Mouse (Mus musculus): ENCODE data around the gene Abcc9. TPM values are rescaled to one million over a fixed set of nuclear protein-coding genes. Genes with fewer than 3 reads are reported as not detected.
"Not testable (repeated sequence)": the region's sequence is repeated elsewhere in the genome, so short reads cannot be mapped to it uniquely, and the experiment has no call there.

The Abcc9 gene
- total and polyA plus RNA-seq, 2 experiments from 2014 or later: 2.3 to 9.7 TPM

DNA sequence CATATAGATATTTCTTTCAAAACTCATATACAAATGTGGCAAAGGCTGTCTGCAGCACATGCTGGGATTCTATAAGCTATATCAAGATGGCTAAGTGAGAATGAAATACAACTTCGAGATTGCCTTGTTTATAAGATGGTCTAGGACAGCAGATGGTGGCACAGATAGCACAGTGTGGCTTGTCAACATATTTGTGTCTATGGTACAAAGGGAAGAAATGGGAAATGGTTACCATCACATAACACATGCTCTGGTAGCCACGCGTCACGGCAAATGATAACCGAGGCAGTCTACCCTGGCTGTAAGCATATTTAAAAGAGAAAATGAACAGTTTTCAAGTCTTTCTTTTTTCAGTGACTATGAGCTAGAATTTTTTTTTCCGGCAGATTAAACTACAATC lies 32.8 kb downstream of the Abcc9 start:
- no peak for DNase-seq (ENCODE audit: low spot score)
- no peak overlapping the region for H3K9ac ChIP-seq (replicated peaks; ENCODE audit: low read length, poor library complexity, severe bottlenecking)
- no peaks in the 10 kb centered on the region for H3K27me3 ChIP-seq (ENCODE audit: insufficient read depth, low read length)
- no peak for TF ChIP-seq CTCF (IDR thresholded peaks at IDR 0.05)
- no peak overlapping the region for H3K4me3 ChIP-seq (ENCODE audit: low read depth, low read length)
- no peak overlapping the region for H3K4me2 ChIP-seq (ENCODE audit: low read depth, low read length, poor library complexity, severe bottlenecking)
- no peaks in the 10 kb centered on the region for H3K36me3 ChIP-seq (ENCODE audit: insufficient read depth, low read length)
- WGBS: 96% methylated on average over 6 of the region's 6 CpGs
- ATAC-seq (ENCODE audit: low FRiP score): no peak
- no peaks in the 10 kb centered on the region for H3K9me3 ChIP-seq (ENCODE audit: low read length)
- no peak overlapping the region for H3K27ac ChIP-seq (ENCODE audit: low read depth, low read length)
- no peaks in the 10 kb centered on the region for H3K4me1 ChIP-seq (ENCODE audit: insufficient read depth, low read length)

GRCm38 (mm10) chr6:142668831-142669230 lies 33.3 kb downstream of the Abcc9 start:
- no peaks in the 10 kb centered on the region for H3K9me3 ChIP-seq (ENCODE audit: low read length)
- H3K4me3 ChIP-seq (ENCODE audit: low read depth, low read length): no peak overlapping the region
- no peak overlapping the region for H3K4me2 ChIP-seq (ENCODE audit: low read depth, low read length, poor library complexity, severe bottlenecking)
- no peaks in the 10 kb centered on the region for H3K4me1 ChIP-seq (ENCODE audit: insufficient read depth, low read length)
- H3K9ac ChIP-seq (replicated peaks; ENCODE audit: low read length, poor library complexity, severe bottlenecking): no peak overlapping the region
- H3K27ac ChIP-seq (ENCODE audit: low read depth, low read length): no peak overlapping the region
- no peak for TF ChIP-seq CTCF (IDR thresholded peaks at IDR 0.05)
- no peak for DNase-seq (ENCODE audit: low spot score)
- no peaks in the 10 kb centered on the region for H3K36me3 ChIP-seq (ENCODE audit: insufficient read depth, low read length)
- 90% methylated on average over 6 of the region's 6 CpGs for WGBS
- H3K27me3 ChIP-seq (ENCODE audit: insufficient read depth, low read length): no peaks in the 10 kb centered on the region
- ATAC-seq (ENCODE audit: low FRiP score): no peak

DNA sequence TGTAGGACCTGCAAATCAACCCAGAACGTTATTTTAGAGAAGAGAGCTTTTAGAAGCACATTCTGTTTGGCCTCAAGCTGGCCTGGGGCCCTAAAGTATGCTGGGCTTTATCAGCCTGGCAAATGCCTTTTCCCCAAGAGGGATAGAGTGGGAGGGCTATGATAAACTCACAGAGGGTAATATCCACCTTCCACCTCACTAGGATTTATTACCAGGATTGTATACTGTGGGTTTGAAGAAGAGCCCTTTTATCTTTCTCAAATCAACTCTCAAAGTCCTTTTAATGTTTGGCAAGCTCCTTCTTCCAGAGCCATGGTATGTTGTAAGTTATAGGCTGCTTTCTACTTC lies 33.7 kb downstream of the Abcc9 start:
- H3K27me3 ChIP-seq (ENCODE audit: insufficient read depth, low read length): no peaks in the 10 kb centered on the region
- no peak overlapping the region for H3K4me2 ChIP-seq (ENCODE audit: low read depth, low read length, poor library complexity, severe bottlenecking)
- no peak overlapping the region for H3K9ac ChIP-seq (replicated peaks; ENCODE audit: low read length, poor library complexity, severe bottlenecking)
- DNase-seq (ENCODE audit: low spot score) (no peak), ATAC-seq (ENCODE audit: low FRiP score) (no peak)
- no peaks in the 10 kb centered on the region for H3K9me3 ChIP-seq (ENCODE audit: low read length)
- H3K27ac ChIP-seq (ENCODE audit: low read depth, low read length): no peak overlapping the region
- TF ChIP-seq CTCF (IDR thresholded peaks at IDR 0.05): no peak
- no peaks in the 10 kb centered on the region for H3K36me3 ChIP-seq (ENCODE audit: insufficient read depth, low read length)
- H3K4me1 ChIP-seq (ENCODE audit: insufficient read depth, low read length): no peaks in the 10 kb centered on the region
- 58% methylated on average over 1 of the region's 1 CpGs for WGBS
- H3K4me3 ChIP-seq (ENCODE audit: low read depth, low read length): no peak overlapping the region

DNA sequence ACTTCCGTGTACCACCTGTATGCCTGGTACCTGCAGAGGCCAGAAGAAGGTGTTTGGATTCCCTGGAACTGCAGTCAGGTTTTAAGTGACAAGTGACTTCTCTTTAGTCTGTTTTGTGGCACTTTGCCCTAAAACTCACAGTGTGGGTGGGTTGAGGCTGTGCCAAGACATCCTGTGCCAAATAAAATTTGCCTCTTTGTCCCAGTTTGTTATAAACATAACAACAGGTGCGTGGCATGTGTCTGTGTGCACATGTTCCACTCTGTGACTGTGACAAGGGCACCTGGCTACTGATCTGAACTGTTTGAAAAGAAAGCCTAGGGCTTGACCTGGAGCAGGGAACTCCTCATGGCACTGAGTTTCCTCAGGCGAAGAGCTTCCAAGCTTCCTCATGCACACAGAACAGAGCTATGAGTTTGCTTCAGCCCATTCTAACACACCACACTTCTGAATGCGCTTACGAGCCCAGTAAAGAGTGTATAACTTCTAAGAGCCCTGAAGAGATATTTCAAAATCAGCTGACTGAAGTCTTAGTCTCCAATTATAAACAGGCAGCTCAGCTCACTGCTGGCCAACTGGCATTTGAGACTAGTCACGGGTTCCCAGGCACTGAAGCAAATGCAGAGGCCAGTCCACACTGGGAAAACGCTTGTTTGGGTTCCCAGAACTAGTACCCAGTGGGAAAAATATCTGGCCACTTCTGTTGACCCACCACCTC lies 34.3 kb downstream of the Abcc9 start:
- no peaks in the 10 kb centered on the region for H3K4me1 ChIP-seq (ENCODE audit: insufficient read depth, low read length)
- no peak for TF ChIP-seq CTCF (IDR thresholded peaks at IDR 0.05)
- H3K36me3 ChIP-seq (ENCODE audit: insufficient read depth, low read length): no peaks in the 10 kb centered on the region

GRCm38 (mm10) chr6:142662056-142662455 lies 40.1 kb downstream of the Abcc9 start:
- not testable (repeated sequence) for H3K4me1 ChIP-seq (ENCODE audit: insufficient read depth, low read length); H3K27ac ChIP-seq (ENCODE audit: low read depth, low read length); H3K4me3 ChIP-seq (ENCODE audit: low read depth, low read length); H3K4me2 ChIP-seq (ENCODE audit: low read depth, low read length, poor library complexity, severe bottlenecking); H3K36me3 ChIP-seq (ENCODE audit: insufficient read depth, low read length); H3K27me3 ChIP-seq (ENCODE audit: insufficient read depth, low read length); ATAC-seq (ENCODE audit: low FRiP score); H3K9me3 ChIP-seq (ENCODE audit: low read length); H3K9ac ChIP-seq (replicated peaks; ENCODE audit: low read length, poor library complexity, severe bottlenecking); DNase-seq (ENCODE audit: low spot score)
- 91% methylated on average over 3 of the region's 3 CpGs for WGBS

More for the DNA sequence above, 34.3 kb downstream of the Abcc9 start:
- DNase-seq (ENCODE audit: low spot score): no peak
- Histone ChIP-seq H3K9me3 (ENCODE audit: low read length) (no peaks in the 10 kb centered on the region), H3K9ac (replicated peaks; ENCODE audit: low read length, poor library complexity, severe bottlenecking) (no peak overlapping the region), H3K4me2 (ENCODE audit: low read depth, low read length, poor library complexity, severe bottlenecking) (no peak overlapping the region), H3K27me3 (ENCODE audit: insufficient read depth, low read length) (no peaks in the 10 kb centered on the region), H3K27ac (ENCODE audit: low read depth, low read length) (no peak overlapping the region), H3K4me3 (ENCODE audit: low read depth, low read length) (no peak overlapping the region)
- no peak for ATAC-seq (ENCODE audit: low FRiP score)
- 86% methylated on average over 7 of the region's 7 CpGs for WGBS

DNA sequence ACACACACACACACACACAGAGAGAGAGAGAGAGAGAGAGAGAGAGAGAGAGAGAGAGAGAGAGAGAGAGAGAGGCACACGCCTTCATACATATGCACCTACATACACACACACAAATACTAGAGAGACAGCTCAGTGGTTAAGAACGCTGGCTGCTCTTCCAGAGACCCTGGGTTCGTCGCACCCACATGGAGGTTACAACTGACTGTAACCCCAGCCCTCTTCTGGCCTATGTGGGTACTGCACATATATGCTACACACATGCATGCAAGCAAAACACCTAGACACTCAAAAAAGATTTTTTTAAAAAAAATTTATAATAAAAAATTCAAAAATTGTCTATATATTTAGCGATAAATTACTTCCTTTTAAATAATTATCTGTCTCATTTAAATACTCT lies 43.1 kb downstream of the Abcc9 start:
- Histone ChIP-seq H3K4me2 (ENCODE audit: low read depth, low read length, poor library complexity, severe bottlenecking) (no peak overlapping the region), H3K36me3 (ENCODE audit: insufficient read depth, low read length) (no peaks in the 10 kb centered on the region), H3K9me3 (ENCODE audit: low read length) (no peaks in the 10 kb centered on the region), H3K4me1 (ENCODE audit: insufficient read depth, low read length) (no peaks in the 10 kb centered on the region), H3K9ac (replicated peaks; ENCODE audit: low read length, poor library complexity, severe bottlenecking) (no peak overlapping the region), H3K27me3 (ENCODE audit: insufficient read depth, low read length) (no peaks in the 10 kb centered on the region), H3K4me3 (ENCODE audit: low read depth, low read length) (no peak overlapping the region), H3K27ac (ENCODE audit: low read depth, low read length) (no peak overlapping the region)
- ATAC-seq (ENCODE audit: low FRiP score) (no peak), DNase-seq (ENCODE audit: low spot score) (no peak)
- no peak for TF ChIP-seq CTCF (IDR thresholded peaks at IDR 0.05)
- WGBS: 57% methylated on average over 5 of the region's 5 CpGs

Data from midbrain, postnatal 0 days (tissue).